Mouse (Mus musculus) lung, postnatal 14 days (tissue): ENCODE results near the gene Ceacam2.
"Not testable (repeated sequence)": the region's sequence is repeated elsewhere in the genome, so short reads cannot be mapped to it uniquely, and the experiment has no call there.

Experiments used
- DNase-seq: peaks from one replicate; pipeline ENCODE4 v3.0.0; 2021

The Ceacam2 gene

DNA sequence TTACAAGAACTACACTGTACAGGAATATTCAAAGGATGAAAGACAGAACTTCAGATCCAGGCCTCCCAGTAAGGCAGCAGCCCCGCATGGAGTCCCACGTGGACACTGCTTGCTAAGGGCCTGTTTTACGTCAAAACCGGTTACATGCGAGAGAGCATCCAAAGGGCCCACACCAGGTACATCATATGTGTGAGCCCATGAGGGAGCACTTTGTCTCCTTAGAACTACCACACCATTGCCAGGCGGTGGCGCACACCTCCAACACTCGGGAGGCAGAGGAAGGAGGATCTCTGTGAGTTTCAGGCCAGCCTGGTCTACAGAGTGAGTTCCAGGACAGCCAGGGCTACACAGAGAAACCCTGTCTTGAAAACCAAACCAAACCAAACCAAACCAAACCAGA, 58.9 kb downstream of the Ceacam2 start:
- not testable (repeated sequence) for DNase-seq

GRCm38 (mm10) chr7:25479440-25479839, 60.2 kb downstream of the Ceacam2 start:
- DNase-seq: peak; percentile 54

DNA sequence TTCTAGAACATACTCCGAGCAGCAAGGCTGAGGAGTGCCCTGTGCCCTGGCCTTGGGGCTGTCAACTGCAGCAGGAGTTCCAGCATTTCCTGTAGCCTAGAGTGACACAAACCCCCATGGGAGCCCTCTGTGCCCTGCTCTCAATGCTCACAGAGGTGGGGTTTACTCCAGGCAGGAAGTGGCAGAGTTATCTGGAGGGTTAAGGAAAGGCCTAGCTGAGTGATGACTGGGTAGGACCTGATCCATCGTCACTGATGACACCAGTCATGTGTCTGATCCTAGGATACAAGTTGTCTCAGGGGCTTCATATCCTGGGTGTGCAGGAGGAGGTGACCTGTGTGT, 61.9 kb downstream of the Ceacam2 start:
- not testable (repeated sequence) for DNase-seq

GRCm38 (mm10) chr7:25477091-25477751, 62.4 kb downstream of the Ceacam2 start, which contains the start of gene Ceacam1:
Gene Ceacam1, minus strand, starts transcription at chr7:25477603.
- DNase-seq: peak; percentile 78

- not testable (repeated sequence) for DNase-seq
These were observed 67.8 kb downstream of the Ceacam2 start for GRCm38 (mm10) chr7:25471821-25472220.
